Mouse (Mus musculus) heart, embryonic 16.5 days (tissue): ENCODE data around the gene Rybp. TPM values are rescaled to one million over a fixed set of nuclear protein-coding genes. Genes with fewer than 3 reads are reported as not detected.

ENCODE experiments used
- ATAC-seq: fragments of 200-750 bp; cut with Nextera tagmentation; replicated peaks from 2 replicates; pipeline ENCODE4 v1.8.0; 2017; ENCODE audit warnings: moderate number of reproducible peaks; ENCODE audit not compliant: insufficient read depth, low FRiP score; ENCODE audit errors: extremely low read depth
- H3K27ac ChIP-seq: fragments of 300-500 bp; sonication (generic); 2 replicates; pipeline ENCODE4 v1.5.1; 2014; ENCODE audit warnings: mild to moderate bottlenecking, low read length, control low read depth, moderate library complexity
- H3K27me3 ChIP-seq: fragments of 300-500 bp; sonication (generic); 2 replicates; pipeline ENCODE4 v1.6.1; 2014; ENCODE audit warnings: low read length, mixed read lengths; ENCODE audit not compliant: control insufficient read depth, insufficient read depth
- H3K36me3 ChIP-seq: fragments of 300-500 bp; sonication (generic); 2 replicates; pipeline ENCODE4 v1.6.1; 2014; ENCODE audit not compliant: control insufficient read depth, insufficient read depth
- H3K4me1 ChIP-seq: fragments of 300-500 bp; sonication (generic); 2 replicates; pipeline ENCODE4 v1.6.1; 2014; ENCODE audit warnings: low read length, mixed read lengths; ENCODE audit not compliant: control insufficient read depth, insufficient read depth
- H3K4me2 ChIP-seq: fragments of 300-500 bp; sonication (generic); 2 replicates; pipeline ENCODE4 v1.6.1; 2014; ENCODE audit warnings: low read depth, mild to moderate bottlenecking, control low read depth, low read length
- H3K4me3 ChIP-seq: fragments of 300-500 bp; sonication (generic); 2 replicates; pipeline ENCODE4 v1.5.1; 2014; ENCODE audit warnings: mild to moderate bottlenecking, control low read depth, low read length
- H3K9ac ChIP-seq: fragments of 300-500 bp; sonication (generic); 2 replicates; pipeline ENCODE4 v1.6.1; 2014; ENCODE audit warnings: low read length, control low read depth
- H3K9me3 ChIP-seq: fragments of 300-500 bp; sonication (generic); replicated peaks from 2 replicates; pipeline ENCODE4 v1.6.1; 2016; ENCODE audit warnings: low read length; ENCODE audit not compliant: control insufficient read depth
- WGBS: fragments of 180-500 bp; shearing (Covaris S2); extraction: QIAGEN DNeasy Blood & Tissue Kit; methylation state at CpG from one replicate; pipeline ENCODE4 v1.1.7; 2014; 5-methylcytosine and 5-hydroxymethylcytosine counted together
- polyA plus RNA-seq: library from polyadenylated mRNA; unstranded; fragments of >200 nt; fragmentation: Nextera tagmentation; extraction: Ambion mirVana; gene quantifications from 2 replicates; pipeline ENCODE4 v1.2.1, GENCODE M21; 2015

Rybp gene
- polyA plus RNA-seq, 1 experiment from 2014 or later = 10.8 TPM

- Histone ChIP-seq H3K4me1 (peaks cover 6% of the 10 kb centered on the region), H3K27ac (no peak overlapping the region), H3K4me2 (no peak overlapping the region), H3K9me3 (no peaks in the 10 kb centered on the region), H3K27me3 (no peaks in the 10 kb centered on the region), H3K4me3 (no peak overlapping the region), H3K9ac (no peak overlapping the region), H3K36me3 (no peaks in the 10 kb centered on the region)
- no peak for ATAC-seq
- 58% methylated on average over 10 of the region's 10 CpGs for WGBS
Measured at GRCm38 (mm10) chr6:100323756-100324430, 36.6 kb upstream of the Rybp start.

GRCm38 (mm10) chr6:100322561-100322960, 35.3 kb upstream of the Rybp start:
- no peak overlapping the region for H3K4me3 ChIP-seq
- H3K36me3 ChIP-seq = no peaks in the 10 kb centered on the region
- 36% methylated on average over 8 of the region's 8 CpGs for WGBS
- no peak overlapping the region for H3K27ac ChIP-seq
- no peak overlapping the region for H3K9ac ChIP-seq
- no peak overlapping the region for H3K4me2 ChIP-seq
- H3K27me3 ChIP-seq = no peaks in the 10 kb centered on the region
- peaks cover 6% of the 10 kb centered on the region for H3K4me1 ChIP-seq
- ATAC-seq = no peak
- H3K9me3 ChIP-seq = no peaks in the 10 kb centered on the region

GRCm38 (mm10) chr6:100322145-100322544, 34.9 kb upstream of the Rybp start:
- Histone ChIP-seq H3K27ac (no peak overlapping the region), H3K9me3 (no peaks in the 10 kb centered on the region), H3K9ac (no peak overlapping the region), H3K36me3 (no peaks in the 10 kb centered on the region), H3K4me2 (no peak overlapping the region), H3K27me3 (no peaks in the 10 kb centered on the region), H3K4me1 (peaks cover 5% of the 10 kb centered on the region), H3K4me3 (no peak overlapping the region)
- ATAC-seq = no peak
- WGBS = 71% methylated on average over 5 of the region's 5 CpGs

GRCm38 (mm10) chr6:100314201-100314600, 26.9 kb upstream of the Rybp start:
- H3K4me2 ChIP-seq = no peak overlapping the region

GRCm38 (mm10) chr6:100311167-100311566, 23.9 kb upstream of the Rybp start:
- H3K9me3 ChIP-seq = peaks cover 4% of the 10 kb centered on the region; the same call in 1 of the 2 replicates
- no peak overlapping the region for H3K27ac ChIP-seq
- H3K36me3 ChIP-seq = no peaks in the 10 kb centered on the region
- ATAC-seq = no peak
- no peak overlapping the region for H3K4me2 ChIP-seq
- no peak overlapping the region for H3K4me3 ChIP-seq
- WGBS = 69% methylated on average over 1 of the region's 1 CpGs
- no peaks in the 10 kb centered on the region for H3K4me1 ChIP-seq
- no peak overlapping the region for H3K9ac ChIP-seq
- no peaks in the 10 kb centered on the region for H3K27me3 ChIP-seq

More at GRCm38 (mm10) chr6:100314201-100314600, 26.9 kb upstream of the Rybp start:
- H3K36me3 ChIP-seq = no peaks in the 10 kb centered on the region
- H3K27me3 ChIP-seq = no peaks in the 10 kb centered on the region
- no peak for ATAC-seq
- H3K9ac ChIP-seq = no peak overlapping the region
- H3K4me1 ChIP-seq = no peaks in the 10 kb centered on the region
- no peak overlapping the region for H3K4me3 ChIP-seq
- 59% methylated on average over 8 of the region's 8 CpGs for WGBS
- peaks cover 4% of the 10 kb centered on the region; the same call in 1 of the 2 replicates for H3K9me3 ChIP-seq
- H3K27ac ChIP-seq = no peak overlapping the region

GRCm38 (mm10) chr6:100304831-100305230, 17.5 kb upstream of the Rybp start:
- H3K27me3 ChIP-seq = no peaks in the 10 kb centered on the region
- ATAC-seq = no peak
- no peaks in the 10 kb centered on the region for H3K36me3 ChIP-seq
- 44% methylated on average over 10 of the region's 10 CpGs for WGBS
- no peaks in the 10 kb centered on the region for H3K9me3 ChIP-seq
- no peak overlapping the region for H3K27ac ChIP-seq
- 0 out of 2 replicates have a peak, but pooled peaks cover 2% of the 10 kb centered on the region for H3K4me1 ChIP-seq
- no peak overlapping the region for H3K9ac ChIP-seq
- H3K4me3 ChIP-seq = no peak overlapping the region
- no peak overlapping the region for H3K4me2 ChIP-seq

- Histone ChIP-seq H3K9ac (no peak overlapping the region), H3K27me3 (no peaks in the 10 kb centered on the region), H3K4me1 (peaks cover 6% of the 10 kb centered on the region; the same call in 1 of the 2 replicates), H3K4me3 (no peak overlapping the region), H3K4me2 (no peak overlapping the region), H3K27ac (no peak overlapping the region), H3K36me3 (no peaks in the 10 kb centered on the region), H3K9me3 (no peaks in the 10 kb centered on the region)
- 60% methylated on average over 8 of the region's 8 CpGs for WGBS
- ATAC-seq = no peak
Measured at GRCm38 (mm10) chr6:100301410-100302108, 14.3 kb upstream of the Rybp start.

GRCm38 (mm10) chr6:100300831-100301230, 13.5 kb upstream of the Rybp start:
- H3K27me3 ChIP-seq = no peaks in the 10 kb centered on the region
- peaks cover 6% of the 10 kb centered on the region; the same call in 1 of the 2 replicates for H3K4me1 ChIP-seq
- H3K4me3 ChIP-seq = no peak overlapping the region
- H3K36me3 ChIP-seq = no peaks in the 10 kb centered on the region
- ATAC-seq = no peak
- no peaks in the 10 kb centered on the region for H3K9me3 ChIP-seq
- WGBS = 35% methylated on average over 3 of the region's 3 CpGs
- H3K4me2 ChIP-seq = no peak overlapping the region
- H3K9ac ChIP-seq = no peak overlapping the region
- no peak overlapping the region for H3K27ac ChIP-seq

- no peak overlapping the region for H3K9ac ChIP-seq
- ATAC-seq = peak; percentile 58; the same call in 1 of the 2 replicates
- no peak overlapping the region for H3K27ac ChIP-seq
- no peaks in the 10 kb centered on the region for H3K36me3 ChIP-seq
- peaks cover 4% of the 10 kb centered on the region; the same call in 1 of the 2 replicates for H3K4me1 ChIP-seq
- no peaks in the 10 kb centered on the region for H3K27me3 ChIP-seq
- no peak overlapping the region for H3K4me3 ChIP-seq
- 35% methylated on average over 4 of the region's 4 CpGs for WGBS
- H3K9me3 ChIP-seq = no peaks in the 10 kb centered on the region
- no peak overlapping the region for H3K4me2 ChIP-seq
Measured at GRCm38 (mm10) chr6:100298945-100299344, 11.7 kb upstream of the Rybp start.
